Mouse (Mus musculus): ENCODE data around the gene Fam222b.

The Fam222b gene

GRCm38 (mm10) chr11:78138023-78138422 lies 43.6 kb downstream of the Fam222b start:
- DNase-seq = no peak

DNA sequence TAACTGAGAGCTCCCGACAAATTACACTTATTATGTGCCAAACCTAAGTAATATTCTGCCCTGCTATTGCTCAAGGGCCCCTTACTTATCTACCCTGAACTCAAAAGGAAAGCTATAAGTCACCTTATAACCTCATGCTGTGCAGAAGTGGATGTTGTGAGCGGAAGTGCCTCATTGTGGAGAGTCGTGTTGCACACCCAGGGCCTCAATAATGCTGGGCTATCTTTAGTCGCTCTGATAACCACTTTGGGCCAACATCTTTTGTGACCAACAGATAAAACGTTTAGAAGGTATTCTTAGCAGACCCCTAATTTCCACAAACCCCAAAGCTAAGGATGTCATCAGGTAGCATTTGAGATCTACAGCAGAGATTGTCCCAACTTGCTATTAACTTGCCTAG lies 46.2 kb downstream of the Fam222b start:
- DNase-seq = no peak

DNA sequence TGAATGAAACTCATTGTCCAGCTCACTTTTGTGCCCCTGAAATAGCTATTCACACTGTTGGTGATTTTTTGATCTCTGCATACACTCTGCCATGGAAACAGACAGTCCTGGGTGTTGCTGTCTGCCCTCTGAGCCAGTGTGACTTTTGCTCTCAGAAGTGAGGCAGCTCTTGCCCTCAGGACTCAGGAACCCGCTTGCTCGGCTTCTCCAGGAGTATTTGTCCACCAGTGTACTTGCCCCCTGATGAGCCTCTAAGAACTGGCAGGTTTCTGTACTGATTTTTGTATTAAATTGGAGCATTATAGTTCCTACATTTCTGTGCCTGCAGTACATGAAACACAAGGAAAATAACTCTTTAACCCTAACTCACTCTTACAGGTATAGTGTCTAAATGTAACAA lies 49.1 kb downstream of the Fam222b start:
- no peak for DNase-seq

DNA sequence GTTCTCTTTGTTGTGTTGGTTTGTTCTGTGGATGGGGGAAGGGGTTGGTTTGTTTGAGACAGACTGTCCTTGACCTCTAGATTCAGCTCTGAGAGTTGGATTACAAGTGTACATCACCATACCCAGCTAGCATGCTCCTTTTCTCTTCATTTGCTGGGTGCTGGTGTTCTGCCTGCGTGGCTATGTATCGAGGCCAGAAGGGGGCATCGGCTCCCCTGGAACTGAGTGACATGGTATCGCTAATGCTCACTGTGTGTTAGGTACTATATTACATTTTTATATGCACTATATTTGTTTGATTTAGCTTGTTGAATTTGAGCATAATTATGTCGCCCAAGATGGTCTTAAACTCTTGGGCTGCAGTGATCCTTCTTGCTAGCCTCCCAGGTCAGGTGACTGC lies 51.7 kb downstream of the Fam222b start:
- no peak for DNase-seq

DNA sequence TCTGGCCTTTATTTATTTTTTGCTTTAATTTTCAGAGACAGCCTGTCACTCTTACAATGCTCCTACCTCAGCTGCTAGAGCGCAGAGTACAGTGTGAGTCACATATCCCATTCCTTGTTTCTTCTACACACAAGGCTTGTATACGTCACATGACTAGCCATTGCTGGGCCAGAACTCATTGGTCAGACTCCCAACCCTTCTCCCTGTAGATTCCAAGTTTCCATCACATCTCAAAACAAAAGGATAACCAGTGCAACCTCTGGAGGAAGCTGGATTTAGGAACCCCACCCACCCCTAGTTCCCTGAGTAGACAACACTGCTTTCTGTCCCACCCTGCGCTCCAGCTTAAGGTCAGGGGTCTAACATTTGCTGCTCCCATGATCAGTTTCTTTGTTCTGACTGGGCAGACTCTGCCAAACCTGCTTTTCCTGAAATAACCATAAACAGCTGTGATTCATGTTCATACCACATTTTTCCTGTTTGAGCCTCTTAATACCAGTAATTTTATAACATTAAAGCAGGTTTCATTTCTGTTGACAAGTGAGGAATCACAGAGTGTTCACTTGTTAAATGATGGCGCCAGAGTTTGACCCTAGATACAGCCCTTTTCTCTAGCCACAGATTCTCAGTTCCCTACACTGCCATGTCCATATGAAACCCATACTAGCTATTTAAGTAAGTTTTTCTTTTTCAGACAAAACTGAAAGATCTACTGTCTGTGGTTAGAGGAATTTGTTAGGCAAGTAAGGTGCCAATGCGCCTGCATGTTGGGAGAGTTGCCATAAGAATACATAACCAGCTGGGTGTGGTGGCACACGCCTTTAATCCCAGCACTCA lies 52.5 kb downstream of the Fam222b start:
- DNase-seq = no peak

GRCm38 (mm10) chr11:78151161-78151560 lies 56.7 kb downstream of the Fam222b start:
- peak in 1 of 2 experiments; percentile 24 for DNase-seq

- DNase-seq = peak; percentile 84 to 89
Observed at GRCm38 (mm10) chr11:78152299-78153231, 58.1 kb downstream of the Fam222b start.

GRCm38 (mm10) chr11:78153778-78154177 lies 59.3 kb downstream of the Fam222b start:
- DNase-seq = peak in 1 of 2 experiments; percentile 17

- no peak for DNase-seq
Observed at GRCm38 (mm10) chr11:78155674-78156073, 61.2 kb downstream of the Fam222b start.

- DNase-seq = no peak
Observed at GRCm38 (mm10) chr11:78156156-78156699, 61.8 kb downstream of the Fam222b start.

DNA sequence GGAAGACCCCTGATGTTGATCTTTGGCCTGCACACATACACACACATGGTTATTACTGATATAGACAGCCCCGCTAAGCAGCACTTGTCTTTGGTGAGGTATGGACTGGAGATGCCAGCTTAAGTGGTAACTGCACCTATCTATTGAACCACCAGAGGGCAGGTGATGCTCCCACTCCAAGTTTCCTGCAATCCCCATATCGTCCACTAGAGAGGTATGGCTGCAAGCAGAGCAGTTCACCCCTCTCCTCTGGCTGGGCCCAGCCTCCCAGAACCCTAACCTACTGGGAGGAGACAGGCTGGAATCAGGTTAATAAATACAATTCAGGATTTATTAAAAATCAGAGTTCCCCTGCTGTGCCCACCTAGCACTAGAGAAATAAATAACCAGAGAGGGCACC lies 64.6 kb downstream of the Fam222b start:
- DNase-seq = peak; percentile 80 to 82

DNA sequence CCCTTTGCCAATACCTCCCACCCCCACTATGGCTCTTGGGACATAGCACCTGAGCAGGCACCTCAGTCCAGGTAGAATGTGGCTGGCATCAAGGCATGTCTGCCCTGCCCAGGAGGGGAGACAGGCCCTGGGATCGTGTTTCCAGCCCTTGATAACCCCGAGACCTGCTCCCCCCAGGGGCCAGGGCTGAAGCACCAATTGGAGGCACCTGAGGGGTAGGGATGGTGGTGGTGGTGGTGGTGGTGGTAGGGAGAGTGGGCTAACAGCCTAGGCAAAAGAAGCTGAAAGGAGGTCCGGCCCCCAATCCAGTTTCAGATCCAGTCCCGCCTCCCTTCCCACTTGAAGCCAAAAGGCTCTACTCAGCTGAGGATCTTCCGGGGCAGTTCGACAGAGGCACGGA lies 65.1 kb downstream of the Fam222b start:
- no peak for DNase-seq

GRCm38 (mm10) chr11:78160171-78160570 lies 65.7 kb downstream of the Fam222b start:
- no peak for DNase-seq

- no peak for DNase-seq
Observed at GRCm38 (mm10) chr11:78160675-78161074, 66.2 kb downstream of the Fam222b start.

DNA sequence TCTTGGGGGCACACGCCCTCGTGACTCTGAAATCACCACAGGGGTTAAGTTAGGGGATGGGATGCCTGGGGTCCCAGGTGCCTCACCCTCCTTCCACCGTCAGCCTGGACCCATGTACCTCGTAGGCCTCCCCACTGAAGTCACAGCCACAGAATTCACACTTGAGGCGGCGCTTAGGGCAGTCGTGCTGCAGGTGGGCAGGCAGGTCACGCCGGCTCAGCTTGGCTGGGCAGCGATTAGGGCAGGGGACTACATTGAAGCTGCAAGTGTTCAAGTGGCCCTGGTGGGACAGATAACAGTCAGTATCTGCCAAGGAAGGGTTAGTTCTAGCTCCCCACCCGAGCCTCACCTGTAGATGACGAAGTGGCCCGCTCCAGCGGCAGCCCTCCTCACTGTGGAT lies 66.7 kb downstream of the Fam222b start:
- no peak for DNase-seq

DNA sequence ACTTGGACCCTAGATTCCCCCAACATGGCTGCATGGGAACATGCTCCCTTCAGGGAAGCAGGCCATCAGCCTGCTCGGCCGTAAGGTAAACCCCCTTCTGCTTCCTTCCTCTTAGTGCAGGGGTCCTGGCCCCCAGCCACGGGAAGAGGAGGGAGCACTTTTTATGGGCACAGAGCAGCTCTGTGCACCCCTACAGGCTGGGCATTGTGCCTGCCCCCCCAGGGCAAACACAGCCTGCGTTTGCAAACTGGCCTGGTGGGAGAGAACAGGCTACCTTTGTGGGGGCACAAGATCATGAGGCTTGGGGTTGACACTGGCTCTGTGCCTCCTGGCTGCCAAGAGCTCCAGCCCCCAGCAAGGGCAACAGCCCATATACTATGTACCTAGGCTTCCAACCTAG lies 67.5 kb downstream of the Fam222b start:
- DNase-seq = no peak

GRCm38 (mm10) chr11:78162504-78162903 lies 68.0 kb downstream of the Fam222b start:
- DNase-seq = no peak

- DNase-seq = no peak
Observed at GRCm38 (mm10) chr11:78163045-78163444, 68.6 kb downstream of the Fam222b start.

GRCm38 (mm10) chr11:78163681-78164603 lies 69.5 kb downstream of the Fam222b start:
- no peak for DNase-seq

GRCm38 (mm10) chr11:78164604-78164923 lies 70.1 kb downstream of the Fam222b start:
- DNase-seq = no peak

DNA sequence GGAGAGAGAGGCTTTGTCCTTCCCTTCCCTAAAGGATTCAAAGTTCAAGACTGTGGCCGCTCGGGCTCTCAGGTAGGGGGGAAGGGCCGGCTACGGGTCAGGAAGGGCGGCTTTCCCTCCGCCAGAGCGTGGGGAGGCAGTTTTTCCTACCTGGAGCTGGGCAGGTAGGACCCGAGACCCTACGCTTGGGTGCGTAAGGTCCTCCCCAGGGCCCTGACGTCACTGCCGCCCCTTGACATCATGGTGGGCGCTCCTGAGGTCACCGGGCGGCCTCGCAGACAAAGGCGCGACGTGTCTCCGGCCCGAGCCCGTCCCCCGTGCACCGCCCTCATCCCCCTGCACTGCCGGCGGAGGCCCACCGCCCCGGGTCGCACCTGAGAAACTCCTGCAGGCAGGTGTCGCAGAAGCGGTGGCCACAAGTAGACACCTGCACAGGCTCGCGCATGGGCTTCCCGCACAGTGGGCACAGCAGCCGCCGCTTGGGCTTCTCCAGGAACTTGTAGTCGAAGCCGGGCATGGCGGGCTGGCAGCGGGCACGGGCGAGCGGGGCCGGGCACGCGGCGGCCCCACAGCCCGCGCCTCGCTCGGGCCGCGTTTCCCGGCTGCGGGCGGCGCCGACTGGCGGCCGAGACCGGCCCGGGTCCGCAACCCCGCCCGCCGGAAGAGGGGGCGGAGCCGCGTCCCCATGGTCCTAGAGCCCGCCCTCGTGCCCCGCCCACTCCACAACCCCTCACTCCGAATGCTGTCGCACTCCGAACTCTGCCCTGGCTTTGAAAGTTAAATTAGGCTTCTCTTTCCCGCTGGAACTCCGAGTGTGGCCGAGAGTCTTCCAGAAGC lies 70.7 kb downstream of the Fam222b start, which contains the start of gene Traf4:
Traf4 (minus strand) TSS at position 666 of the 837 bp plus-strand sequence.
- peak; percentile 76 to 87 for DNase-seq

DNA sequence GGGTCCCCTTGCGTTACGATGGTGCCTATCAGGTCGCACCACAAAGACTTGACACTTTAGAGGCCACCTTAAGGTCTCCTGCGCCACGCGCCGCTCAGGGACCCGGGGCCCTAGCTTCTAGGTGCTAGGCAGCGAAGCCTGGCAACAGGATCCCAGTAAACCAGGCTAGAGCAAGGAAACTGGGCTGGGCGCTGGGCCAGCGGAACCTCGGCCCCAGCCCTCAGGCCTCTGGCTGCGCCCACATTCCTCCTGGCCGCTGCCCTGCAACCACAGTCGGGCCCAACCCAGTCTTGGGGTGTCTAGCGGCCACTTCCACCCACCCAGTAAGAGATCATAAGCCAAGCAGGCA lies 71.3 kb downstream of the Fam222b start:
- no peak for DNase-seq

Data from cerebellum, adult 18-20 months (tissue).